Comparison of ENCODE assay signal across 9 mouse cellular contexts in genomic region chr10:81041458-81042175, GRCm38 (mm10). TPM values are rescaled to one million over a fixed set of nuclear protein-coding genes. Genes with fewer than 3 reads are reported as not detected.
A peak's percentile ranks its signal among the peaks of the same experiment; 100 is the strongest.
DNase-seq lines count a peak whose midpoint lies in the region; ATAC-seq lines count a peak whose summit lies in the region.
"Had no signal": no experiment of that assay in that cellular context is flagged by ENCODE, and none has a peak within 500 bp of the region (broad histone marks: within the 10 kb centered on the region; RNA-seq: fewer than 3 reads in every experiment).

No protein-coding gene starts in this region.

- H3K36me3 ChIP-seq in forebrain, embryonic 14.5 days (ENCODE audit: control insufficient read depth, insufficient read depth, low read length) = peaks cover 45% of the 10 kb centered on the region

- peaks cover 5% of the 10 kb centered on the region; the same call in 1 of the 2 replicates for H3K4me1 ChIP-seq in forebrain, embryonic 14.5 days (ENCODE audit: control insufficient read depth, insufficient read depth, low read length)
- H3K4me1 ChIP-seq: limb, embryonic 12.5 days had no signal

- H3K9ac ChIP-seq in forebrain, embryonic 14.5 days (ENCODE audit: low read length) = no peak overlapping the region
- H3K9ac ChIP-seq: limb, embryonic 12.5 days had no signal

- H3K4me2 ChIP-seq in forebrain, embryonic 14.5 days (ENCODE audit: low read length) = no peak overlapping the region
- H3K4me2 ChIP-seq: limb, embryonic 12.5 days had no signal

- peak; percentile 72 to 73 for DNase-seq in frontal cortex, postnatal 25 days (ENCODE audit: low spot score in 2 of 2)
- peak; percentile 76 for DNase-seq in CD4-positive helper T cell, adult 2 months (ENCODE audit: low read depth, low spot score)
- peak; percentile 42 for DNase-seq in c-Kit-negative CD71-positive TER-119-positive erythroid progenitor cells, embryonic 14.5 days (ENCODE audit: low read depth, low spot score)
- DNase-seq in forebrain, embryonic 14.5 days (ENCODE audit: low spot score) = peak; percentile 71
- DNase-seq in kidney, postnatal 4 days = peak; percentile 86 to 87
- peak; percentile 65 for DNase-seq in lung, postnatal 25 days (ENCODE audit: low spot score)
- DNase-seq in spleen, postnatal 10 days (ENCODE audit: low spot score in 2 of 2) = peak; percentile 63 to 84

- no peaks in the 10 kb centered on the region for H3K9me3 ChIP-seq in forebrain, embryonic 14.5 days (replicated peaks; ENCODE audit: control insufficient read depth, low read length)
- H3K9me3 ChIP-seq: limb, embryonic 12.5 days had no signal

- WGBS in forebrain, embryonic 14.5 days = 31% methylated on average over 13 of the region's 13 CpGs

- H3K4me3 ChIP-seq in forebrain, embryonic 14.5 days (ENCODE audit: low read depth, low read length) = no peak overlapping the region
- H3K4me3 ChIP-seq: limb, embryonic 12.5 days had no signal

- H3K27ac ChIP-seq in forebrain, embryonic 14.5 days (ENCODE audit: low read depth, low read length) = no peak overlapping the region
- H3K27ac ChIP-seq: limb, embryonic 12.5 days had no signal

- no peak for ATAC-seq in frontal cortex, adult (ENCODE audit: low TSS enrichment)
- no peak for ATAC-seq in forebrain, embryonic 14.5 days

- H3K27me3 ChIP-seq in forebrain, embryonic 14.5 days (replicated peaks; ENCODE audit: control insufficient read depth, insufficient read depth, low read length) = no peaks in the 10 kb centered on the region
- H3K27me3 ChIP-seq: limb, embryonic 12.5 days had no signal

RNA-seq across cellular contexts. Expression of gene Slc39a3, which starts 4.4 kb away (rescaled TPM):
- polyA plus RNA-seq in forebrain, embryonic 14.5 days (2014; fragmentation: Nextera tagmentation; extraction: Ambion mirVana) = 20.7 and 26.9 TPM in 2 replicates

RNA-seq across cellular contexts. Expression of gene Diras1, which starts 16.2 kb away (rescaled TPM):
- 19.0 and 21.0 TPM in 2 replicates for polyA plus RNA-seq in forebrain, embryonic 14.5 days (2014; fragmentation: Nextera tagmentation; extraction: Ambion mirVana)

RNA-seq across cellular contexts. Expression of gene Sgta, which starts 18.4 kb away (rescaled TPM):
- 304 and 312 TPM in 2 replicates for polyA plus RNA-seq in forebrain, embryonic 14.5 days (2014; fragmentation: Nextera tagmentation; extraction: Ambion mirVana)

RNA-seq across cellular contexts. Expression of gene Gng7, which starts 26.9 kb away (rescaled TPM):
- polyA plus RNA-seq in forebrain, embryonic 14.5 days (2014; fragmentation: Nextera tagmentation; extraction: Ambion mirVana) = 15.3 and 20.8 TPM in 2 replicates

RNA-seq across cellular contexts. Expression of gene Thop1, which starts 28.2 kb away (rescaled TPM):
- polyA plus RNA-seq in forebrain, embryonic 14.5 days (2014; fragmentation: Nextera tagmentation; extraction: Ambion mirVana) = 38.9 and 45.6 TPM in 2 replicates
